Mouse (Mus musculus): ENCODE results near the gene Vat1. TPM values are rescaled to one million over a fixed set of nuclear protein-coding genes. Genes with fewer than 3 reads are reported as not detected.
"Not testable (repeated sequence)": the region's sequence is repeated elsewhere in the genome, so short reads cannot be mapped to it uniquely, and the experiment has no call there.

The Vat1 gene
- total RNA-seq, 1 experiment from 2014 or later = 22.9 TPM

- ATAC-seq (replicated peaks in 1 of 2; ENCODE audit: insufficient read depth in 1 of 2, low FRiP score in 2 of 2, low TSS enrichment in 1 of 2, low read depth in 1 of 2, poor library complexity in 2 of 2, severe bottlenecking in 2 of 2) = no peak
Observed at GRCm38 (mm10) chr11:101469155-101469554, 3.1 kb upstream of the Vat1 start.

- ATAC-seq (replicated peaks in 1 of 2; ENCODE audit: insufficient read depth in 1 of 2, low FRiP score in 2 of 2, low TSS enrichment in 1 of 2, low read depth in 1 of 2, poor library complexity in 2 of 2, severe bottlenecking in 2 of 2) = no peak
Observed at GRCm38 (mm10) chr11:101468731-101469130, 2.7 kb upstream of the Vat1 start.

GRCm38 (mm10) chr11:101468263-101468688, 2.2 kb upstream of the Vat1 start:
- no peak for ATAC-seq (replicated peaks in 1 of 2; ENCODE audit: insufficient read depth in 1 of 2, low FRiP score in 2 of 2, low TSS enrichment in 1 of 2, low read depth in 1 of 2, poor library complexity in 2 of 2, severe bottlenecking in 2 of 2)

- ATAC-seq (replicated peaks in 1 of 2; ENCODE audit: insufficient read depth in 1 of 2, low FRiP score in 2 of 2, low TSS enrichment in 1 of 2, low read depth in 1 of 2, poor library complexity in 2 of 2, severe bottlenecking in 2 of 2) = peak; percentile 17 to 19; a peak in 2 of 4 replicates
Observed at GRCm38 (mm10) chr11:101467477-101468262, 1.6 kb upstream of the Vat1 start.

GRCm38 (mm10) chr11:101466552-101466950, 521 bp upstream of the Vat1 start:
- not testable (repeated sequence) for ATAC-seq (replicated peaks in 1 of 2; ENCODE audit: insufficient read depth in 1 of 2, low FRiP score in 2 of 2, low TSS enrichment in 1 of 2, low read depth in 1 of 2, poor library complexity in 2 of 2, severe bottlenecking in 2 of 2)

- peak; percentile 18 to 44; a peak in 3 of 4 replicates for ATAC-seq (replicated peaks in 1 of 2; ENCODE audit: insufficient read depth in 1 of 2, low FRiP score in 2 of 2, low TSS enrichment in 1 of 2, low read depth in 1 of 2, poor library complexity in 2 of 2, severe bottlenecking in 2 of 2)
Observed at GRCm38 (mm10) chr11:101465101-101465868, 745 bp downstream of the Vat1 start.

GRCm38 (mm10) chr11:101464211-101465100, 1.6 kb downstream of the Vat1 start, which contains the start of gene Rnd2:
Rnd2 (plus strand) TSS chr11:101464999.
- ATAC-seq (replicated peaks in 1 of 2; ENCODE audit: insufficient read depth in 1 of 2, low FRiP score in 2 of 2, low TSS enrichment in 1 of 2, low read depth in 1 of 2, poor library complexity in 2 of 2, severe bottlenecking in 2 of 2) = peak; percentile 1 to 18; a peak in 2 of 4 replicates

- ATAC-seq (replicated peaks in 1 of 2; ENCODE audit: insufficient read depth in 1 of 2, low FRiP score in 2 of 2, low TSS enrichment in 1 of 2, low read depth in 1 of 2, poor library complexity in 2 of 2, severe bottlenecking in 2 of 2) = no peak; a peak in 1 of 4 replicates
Observed at GRCm38 (mm10) chr11:101462583-101463440, 3.2 kb downstream of the Vat1 start.

- ATAC-seq (replicated peaks in 1 of 2; ENCODE audit: insufficient read depth in 1 of 2, low FRiP score in 2 of 2, low TSS enrichment in 1 of 2, low read depth in 1 of 2, poor library complexity in 2 of 2, severe bottlenecking in 2 of 2) = no peak
Observed at GRCm38 (mm10) chr11:101462141-101462540, 3.9 kb downstream of the Vat1 start.

- ATAC-seq (replicated peaks in 1 of 2; ENCODE audit: insufficient read depth in 1 of 2, low FRiP score in 2 of 2, low TSS enrichment in 1 of 2, low read depth in 1 of 2, poor library complexity in 2 of 2, severe bottlenecking in 2 of 2) = no peak
Observed at GRCm38 (mm10) chr11:101460321-101460720, 5.7 kb downstream of the Vat1 start.

GRCm38 (mm10) chr11:101459716-101460115, 6.3 kb downstream of the Vat1 start:
- ATAC-seq (replicated peaks in 1 of 2; ENCODE audit: insufficient read depth in 1 of 2, low FRiP score in 2 of 2, low TSS enrichment in 1 of 2, low read depth in 1 of 2, poor library complexity in 2 of 2, severe bottlenecking in 2 of 2) = no peak

- ATAC-seq (replicated peaks in 1 of 2; ENCODE audit: insufficient read depth in 1 of 2, low FRiP score in 2 of 2, low TSS enrichment in 1 of 2, low read depth in 1 of 2, poor library complexity in 2 of 2, severe bottlenecking in 2 of 2) = 0 out of 4 replicates have a peak, but pooled peaks of 1 of the 2 experiments have one; percentile 5
Observed at GRCm38 (mm10) chr11:101458217-101458616, 7.8 kb downstream of the Vat1 start.

GRCm38 (mm10) chr11:101457631-101458030, 8.4 kb downstream of the Vat1 start:
- no peak for ATAC-seq (replicated peaks in 1 of 2; ENCODE audit: insufficient read depth in 1 of 2, low FRiP score in 2 of 2, low TSS enrichment in 1 of 2, low read depth in 1 of 2, poor library complexity in 2 of 2, severe bottlenecking in 2 of 2)

GRCm38 (mm10) chr11:101455627-101456026, 10.4 kb downstream of the Vat1 start:
- ATAC-seq (replicated peaks in 1 of 2; ENCODE audit: insufficient read depth in 1 of 2, low FRiP score in 2 of 2, low TSS enrichment in 1 of 2, low read depth in 1 of 2, poor library complexity in 2 of 2, severe bottlenecking in 2 of 2) = no peak

- ATAC-seq (replicated peaks in 1 of 2; ENCODE audit: insufficient read depth in 1 of 2, low FRiP score in 2 of 2, low TSS enrichment in 1 of 2, low read depth in 1 of 2, poor library complexity in 2 of 2, severe bottlenecking in 2 of 2) = no peak
Observed at GRCm38 (mm10) chr11:101454702-101455101, 11.3 kb downstream of the Vat1 start.

- no peak for ATAC-seq (replicated peaks in 1 of 2; ENCODE audit: insufficient read depth in 1 of 2, low FRiP score in 2 of 2, low TSS enrichment in 1 of 2, low read depth in 1 of 2, poor library complexity in 2 of 2, severe bottlenecking in 2 of 2)
Observed at GRCm38 (mm10) chr11:101452093-101452774, 13.8 kb downstream of the Vat1 start.
